Mouse (Mus musculus) thymus, postnatal 36 days (tissue): ENCODE results near the gene P2ry13.

Experiments
- DNase-seq, 2 experiments: peaks; one replicate each; pipeline ENCODE4 v3.0.0; 2022; ENCODE audit warnings: mixed read lengths in 2 of 2

Gene P2ry13

GRCm38 (mm10) chr3:59194938-59195337 lies 15.7 kb downstream of the P2ry13 start, which contains the start of gene Gpr87:
TSS of gene Gpr87 (minus strand) at chr3:59195104.
- DNase-seq: no peak

GRCm38 (mm10) chr3:59194099-59194498 lies 16.6 kb downstream of the P2ry13 start:
- no peak for DNase-seq

- DNase-seq: no peak
Observed at GRCm38 (mm10) chr3:59191674-59192073, 19.0 kb downstream of the P2ry13 start.

- no peak for DNase-seq
Observed at GRCm38 (mm10) chr3:59187336-59187735, 23.3 kb downstream of the P2ry13 start.

GRCm38 (mm10) chr3:59185662-59186061 lies 25.0 kb downstream of the P2ry13 start:
- DNase-seq: no peak

GRCm38 (mm10) chr3:59182129-59182528 lies 28.6 kb downstream of the P2ry13 start:
- no peak for DNase-seq

GRCm38 (mm10) chr3:59181134-59181533 lies 29.5 kb downstream of the P2ry13 start:
- no peak for DNase-seq

DNA sequence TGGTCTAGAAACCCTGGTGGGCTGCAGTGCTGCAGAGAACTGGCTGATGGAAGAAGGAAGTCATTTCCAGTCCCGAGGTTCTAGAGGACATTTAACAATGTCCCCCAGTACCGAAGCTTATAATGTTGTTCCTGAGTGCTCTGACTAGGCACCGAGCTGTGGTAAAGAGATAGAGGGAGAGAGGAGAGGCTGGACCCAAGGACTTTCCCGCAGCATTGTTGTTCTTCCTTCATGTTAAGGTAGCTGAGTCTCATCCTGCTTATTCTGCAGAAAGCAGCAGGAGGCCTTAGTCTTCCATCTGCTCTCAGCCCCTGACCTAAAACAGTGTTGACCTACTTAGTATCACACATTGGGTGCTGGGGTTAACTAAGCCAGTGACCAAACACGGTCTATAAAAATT lies 33.8 kb downstream of the P2ry13 start:
- DNase-seq: no peak

GRCm38 (mm10) chr3:59175234-59175633 lies 35.4 kb downstream of the P2ry13 start:
- peak; percentile 60 to 65 for DNase-seq

- peak; percentile 41 to 43 for DNase-seq
Observed at GRCm38 (mm10) chr3:59174426-59175154, 36.1 kb downstream of the P2ry13 start.

GRCm38 (mm10) chr3:59169921-59170627 lies 40.6 kb downstream of the P2ry13 start:
- DNase-seq: no peak

- no peak for DNase-seq
Observed at GRCm38 (mm10) chr3:59169215-59169614, 41.5 kb downstream of the P2ry13 start.

DNA sequence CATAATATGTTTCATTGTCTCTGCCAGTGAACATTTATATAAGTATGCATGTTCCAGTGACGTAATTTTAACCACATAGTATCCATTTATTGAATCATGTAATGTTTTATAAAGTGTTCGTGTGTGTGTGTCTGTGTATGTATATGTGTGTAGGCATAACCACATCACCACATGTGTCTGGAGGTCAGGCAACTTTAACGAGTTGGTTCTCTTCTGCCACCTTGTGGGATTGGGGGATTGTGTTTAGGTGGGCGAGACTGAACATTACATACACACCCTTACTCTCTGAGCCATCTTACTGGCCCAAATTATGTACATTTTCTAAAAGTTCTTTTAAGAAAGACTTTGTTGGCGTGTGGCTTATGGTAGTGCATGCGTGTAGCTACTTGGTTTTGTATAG lies 42.2 kb downstream of the P2ry13 start:
- DNase-seq: no peak

DNA sequence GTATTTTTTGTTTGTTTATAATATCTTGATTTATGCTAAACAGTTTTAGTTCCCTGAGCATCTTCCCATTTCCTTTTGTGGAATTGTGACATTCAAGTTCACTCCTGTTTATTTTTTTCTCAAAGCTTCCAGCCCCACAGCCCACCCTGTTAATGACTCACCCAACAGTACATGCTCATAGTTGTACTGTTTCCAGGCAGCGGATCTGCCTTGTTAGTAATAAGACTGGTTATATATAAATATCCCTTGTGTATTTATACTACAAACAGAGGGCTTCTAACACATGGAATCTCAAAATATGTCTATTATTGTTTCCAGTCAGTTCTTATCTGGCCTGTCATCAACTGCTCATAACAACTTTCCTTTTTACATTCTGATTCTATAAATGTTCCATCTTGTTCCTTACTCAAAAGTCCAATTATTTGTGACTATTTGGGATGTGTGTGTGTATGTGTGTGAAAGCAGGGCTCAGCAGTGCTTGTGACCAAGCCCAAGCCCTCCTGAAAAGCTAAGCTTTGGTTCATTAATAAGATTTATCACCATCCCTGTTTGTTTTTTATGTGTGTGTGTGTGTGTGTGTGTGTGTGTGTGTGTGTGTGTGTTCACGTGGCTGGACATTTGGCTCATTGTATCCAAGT lies 43.1 kb downstream of the P2ry13 start:
- no peak for DNase-seq

DNA sequence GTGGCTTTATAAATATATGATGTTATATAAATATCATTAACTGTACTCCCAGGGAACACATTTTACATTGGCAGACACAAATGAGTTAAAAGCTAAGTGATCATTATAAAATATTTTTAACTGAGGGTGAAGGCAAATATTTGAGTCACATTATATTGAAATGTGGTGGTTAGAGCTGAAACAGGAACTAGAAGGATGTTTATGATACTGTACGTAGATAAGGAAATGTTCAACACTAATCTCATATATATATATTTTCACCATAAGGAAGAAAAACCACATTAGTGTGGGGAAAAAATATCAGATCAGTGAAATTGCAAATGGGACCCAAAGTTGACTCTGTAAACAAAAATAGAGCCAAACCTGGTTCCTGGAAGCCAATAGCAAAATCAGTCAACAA lies 50.2 kb downstream of the P2ry13 start:
- DNase-seq: no peak
